Mouse (Mus musculus): ENCODE data around the gene Tanc1.

Tanc1 gene

DNA sequence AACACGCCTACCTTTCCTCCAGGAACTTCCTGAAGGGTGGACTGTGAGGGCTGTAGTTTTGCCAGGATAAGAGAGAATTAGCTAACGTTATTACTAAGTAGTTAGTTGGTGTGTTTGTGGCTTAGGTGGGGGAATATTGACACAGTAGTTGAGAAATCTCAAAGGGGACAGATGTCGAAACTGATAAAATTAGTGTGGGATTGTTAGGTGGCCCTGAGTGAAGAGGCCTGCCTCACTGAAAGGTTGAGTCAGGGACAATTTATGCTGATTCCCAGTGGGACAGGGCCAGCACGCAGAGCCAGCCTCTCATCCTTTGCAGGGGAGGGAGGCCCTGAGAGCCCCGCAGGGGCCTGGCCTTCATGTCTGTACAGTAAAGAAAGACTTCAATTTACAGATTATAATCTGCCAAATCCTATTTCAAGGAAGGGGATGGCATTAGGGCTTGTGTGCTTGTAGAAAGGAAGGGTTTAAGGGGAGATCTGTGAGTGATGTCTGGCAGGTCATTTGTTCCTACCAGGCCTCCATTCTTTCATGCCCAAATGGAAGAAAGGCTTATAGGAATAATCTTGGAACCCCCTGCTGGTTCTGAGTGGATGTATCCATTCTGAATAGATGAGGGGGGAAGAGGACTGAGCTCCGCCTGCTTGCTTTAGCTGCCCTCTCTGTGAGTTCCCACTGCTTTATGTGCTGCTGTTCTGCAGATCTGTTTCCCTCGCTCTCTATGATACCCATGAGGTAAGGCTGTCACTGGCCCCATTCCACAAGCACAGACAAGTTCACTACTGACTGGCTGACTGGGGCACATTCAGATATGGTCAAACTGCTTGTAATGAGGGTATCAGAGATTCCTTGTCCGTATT, 41.7 kb downstream of the Tanc1 start:
- DNase-seq: peak; percentile 55

- peak; percentile 72 for DNase-seq
Observed at GRCm38 (mm10) chr2:59655471-59655870, 43.6 kb downstream of the Tanc1 start.

- DNase-seq: no peak
Observed at GRCm38 (mm10) chr2:59656680-59657079, 44.8 kb downstream of the Tanc1 start.

DNA sequence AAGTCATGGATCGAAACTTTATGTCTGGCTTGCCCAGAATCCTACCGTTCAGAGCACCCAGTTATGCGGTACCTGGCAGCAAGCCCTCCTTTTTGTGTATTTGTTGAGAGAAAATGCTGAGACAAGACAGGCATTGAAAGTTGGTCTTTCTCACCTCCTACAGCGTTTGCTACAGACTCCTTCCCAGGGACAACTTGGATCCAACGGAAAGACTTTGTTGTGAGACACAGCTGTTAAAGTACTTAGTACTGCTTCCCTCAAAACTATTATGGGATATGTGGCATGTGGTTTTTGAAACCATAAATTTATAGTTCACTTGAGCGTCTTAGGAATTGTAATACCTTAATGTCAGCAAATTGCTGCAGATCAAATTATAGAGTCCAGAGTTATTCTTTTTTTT, 47.8 kb downstream of the Tanc1 start:
- DNase-seq: no peak

- no peak for DNase-seq
Observed at GRCm38 (mm10) chr2:59660891-59661805, 49.3 kb downstream of the Tanc1 start.

- peak; percentile 45 for DNase-seq
Observed at GRCm38 (mm10) chr2:59664803-59665567, 53.1 kb downstream of the Tanc1 start.

DNA sequence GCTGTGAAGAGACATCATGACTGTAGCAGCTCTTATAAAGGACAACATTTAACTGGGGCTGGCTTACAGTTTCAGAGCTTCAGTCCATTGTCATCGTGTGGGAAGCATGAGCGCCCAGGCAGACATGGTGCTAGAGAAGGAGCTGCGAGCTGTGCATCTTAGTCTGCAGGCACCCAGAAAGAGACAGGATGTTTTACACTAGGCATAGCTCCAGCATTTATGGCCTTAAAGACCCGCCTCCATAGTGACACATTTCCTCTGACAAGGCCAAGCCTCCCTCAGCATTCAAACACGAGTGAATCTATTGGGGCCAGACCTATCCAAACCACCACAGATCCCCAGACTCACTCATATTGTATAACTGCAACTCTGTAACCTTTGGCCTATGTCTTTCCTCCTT, 54.7 kb downstream of the Tanc1 start:
- DNase-seq: no peak

GRCm38 (mm10) chr2:59670087-59671060, 58.5 kb downstream of the Tanc1 start:
- peak; percentile 37 for DNase-seq

- no peak for DNase-seq
Observed at GRCm38 (mm10) chr2:59671671-59672070, 59.8 kb downstream of the Tanc1 start.

GRCm38 (mm10) chr2:59672086-59672485, 60.2 kb downstream of the Tanc1 start:
- no peak for DNase-seq

DNA sequence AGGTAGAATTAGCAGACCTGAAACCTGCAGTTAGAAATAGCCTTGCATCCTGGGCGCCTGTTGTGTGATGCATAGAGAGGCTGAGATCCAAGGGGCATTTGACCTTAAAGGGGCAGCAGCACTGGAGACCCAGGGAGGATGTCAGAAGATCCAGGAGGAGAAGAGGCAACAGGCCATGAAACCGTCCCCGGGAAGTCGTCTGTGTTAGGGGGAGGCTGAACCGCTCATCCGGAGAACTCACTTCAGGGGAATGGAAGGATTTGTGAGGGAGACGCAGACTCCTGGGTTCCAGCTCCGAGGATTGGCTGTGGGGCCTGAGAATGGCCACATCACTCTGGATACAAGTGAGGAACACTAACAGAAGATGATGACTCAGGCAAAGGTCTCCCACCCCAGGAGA, 60.8 kb downstream of the Tanc1 start:
- DNase-seq: no peak

GRCm38 (mm10) chr2:59673351-59673750, 61.5 kb downstream of the Tanc1 start:
- DNase-seq: no peak

GRCm38 (mm10) chr2:59673877-59674276, 62.0 kb downstream of the Tanc1 start:
- no peak for DNase-seq

- DNase-seq: no peak
Observed at GRCm38 (mm10) chr2:59675270-59675995, 63.6 kb downstream of the Tanc1 start.

DNA sequence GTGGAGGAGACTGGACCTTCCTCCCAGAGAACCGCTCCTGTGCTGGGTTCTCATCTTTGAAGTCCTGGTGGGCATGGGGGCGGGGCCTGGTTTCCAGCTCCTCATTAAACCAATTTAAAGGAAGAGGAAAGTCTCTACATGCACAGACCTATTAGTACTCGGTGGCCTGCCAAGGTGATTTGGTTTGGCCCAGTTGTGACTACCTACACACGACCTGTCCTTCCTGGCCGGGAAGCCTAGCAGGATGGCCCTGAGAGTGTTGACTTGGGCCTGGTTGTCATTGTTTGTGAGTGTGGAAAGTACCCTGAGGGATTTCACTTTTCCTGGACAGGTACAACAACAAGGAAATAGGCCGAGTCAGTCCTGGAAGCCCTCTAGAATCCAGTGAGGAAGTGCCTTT, 64.2 kb downstream of the Tanc1 start:
- no peak for DNase-seq

- DNase-seq: no peak
Observed at GRCm38 (mm10) chr2:59676442-59676841, 64.6 kb downstream of the Tanc1 start.

DNA sequence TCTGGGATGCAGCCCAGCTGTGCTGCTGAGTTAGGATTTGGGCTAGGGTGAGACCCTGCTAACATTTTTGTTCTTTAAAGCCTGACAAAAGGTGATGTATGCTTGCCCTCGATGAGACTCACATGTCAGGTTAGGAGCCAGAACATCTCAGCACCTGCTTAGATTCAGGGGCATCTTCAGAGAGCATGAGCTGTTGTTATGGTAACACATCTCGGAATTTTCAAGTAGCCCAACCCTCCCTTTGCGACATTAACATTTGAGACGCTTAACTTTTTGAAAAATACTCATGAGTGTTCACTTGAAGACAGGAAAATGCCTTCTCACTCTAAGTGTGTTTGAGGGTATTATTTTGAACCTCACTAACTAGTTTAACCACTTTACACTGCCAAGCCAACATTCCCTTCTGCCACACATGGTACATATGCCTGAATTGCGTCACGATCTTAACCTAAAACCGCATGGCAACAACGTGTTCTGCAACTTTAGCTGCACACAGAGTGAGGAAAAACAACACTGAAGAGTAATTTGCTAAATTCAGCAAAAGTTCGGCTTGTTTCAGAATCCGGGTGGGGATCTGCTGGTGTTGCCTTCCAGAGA, 67.7 kb downstream of the Tanc1 start:
- no peak for DNase-seq

- DNase-seq: no peak
Observed at GRCm38 (mm10) chr2:59680736-59681135, 68.9 kb downstream of the Tanc1 start.

DNA sequence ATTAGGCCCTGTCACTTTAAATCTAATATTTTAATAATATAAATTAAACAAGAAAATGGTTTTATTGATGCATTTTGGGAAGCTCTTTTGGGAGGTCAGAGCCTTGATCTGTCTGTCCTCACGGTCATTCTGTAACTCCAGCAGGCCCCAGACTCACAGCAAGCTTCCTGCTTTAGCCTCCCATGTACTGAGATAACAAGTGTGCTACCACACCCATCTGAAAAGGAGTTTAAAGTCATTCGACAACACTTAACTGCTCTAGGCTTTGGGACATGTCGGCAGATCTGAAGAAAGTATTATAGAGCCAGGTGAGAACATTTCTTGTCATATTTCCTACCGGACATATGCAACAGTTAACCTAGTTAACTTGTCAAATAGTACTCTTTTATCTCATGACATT, 69.3 kb downstream of the Tanc1 start:
- no peak for DNase-seq

DNA sequence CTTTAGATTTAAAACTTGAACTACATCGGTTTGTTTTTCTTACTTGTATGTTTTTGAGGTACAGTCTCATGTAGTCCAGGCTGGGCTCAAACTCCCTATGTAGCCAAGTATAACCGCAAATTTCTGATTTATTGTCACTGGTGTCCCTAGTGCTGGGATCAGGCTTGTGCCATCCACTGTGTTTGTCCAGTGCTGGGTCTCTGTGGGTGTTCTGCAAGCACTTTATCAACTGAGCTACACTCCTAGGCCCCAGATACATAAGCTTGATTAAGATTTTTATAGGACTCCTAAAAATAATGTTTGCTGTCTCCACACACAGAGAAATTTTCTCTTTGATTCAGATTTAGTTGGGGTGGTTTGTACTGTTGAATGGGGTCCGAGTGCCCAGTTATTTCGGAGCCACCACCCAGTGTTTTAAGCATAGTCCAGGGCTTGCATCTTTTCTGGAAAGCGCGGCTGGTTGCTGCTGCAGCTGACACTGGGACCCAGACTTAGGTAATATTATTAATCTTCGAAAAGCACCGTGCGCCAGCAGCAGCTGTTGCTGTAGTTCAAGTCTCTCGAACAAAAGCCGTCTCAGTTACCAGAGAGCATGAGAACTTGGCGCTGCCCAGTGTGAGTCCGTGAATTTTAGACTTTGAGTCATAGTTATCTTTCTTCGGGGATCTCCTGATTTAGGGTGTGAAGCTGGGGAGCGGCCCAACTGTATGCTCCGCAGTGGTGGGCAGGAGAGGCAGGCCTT, 73.2 kb downstream of the Tanc1 start:
- DNase-seq: no peak
